Mouse (Mus musculus): ENCODE data around the gene Ocln.
A peak's percentile ranks its signal among the peaks of the same experiment; 100 is the strongest.

Ocln gene

GRCm38 (mm10) chr13:100552369-100553041, at the start of gene Ocln:
Gene Ocln (minus strand): TSS chr13:100552718.
- DNase-seq, result no peak

GRCm38 (mm10) chr13:100601034-100601433, 48.5 kb upstream of the Ocln start:
- no peak for DNase-seq

- no peak for DNase-seq
These were observed 47.8 kb upstream of the Ocln start for GRCm38 (mm10) chr13:100600317-100600716.

- DNase-seq, result no peak
These were observed 44.8 kb upstream of the Ocln start for GRCm38 (mm10) chr13:100597284-100597683.

- no peak for DNase-seq
These were observed 43.0 kb upstream of the Ocln start for GRCm38 (mm10) chr13:100595552-100595885.

GRCm38 (mm10) chr13:100594838-100595551, 42.5 kb upstream of the Ocln start:
- DNase-seq, result no peak

GRCm38 (mm10) chr13:100594041-100594792, 41.7 kb upstream of the Ocln start:
- DNase-seq, result peak; percentile 23 to 35

GRCm38 (mm10) chr13:100588646-100589045, 36.1 kb upstream of the Ocln start:
- no peak for DNase-seq

GRCm38 (mm10) chr13:100582144-100582543, 29.6 kb upstream of the Ocln start:
- no peak for DNase-seq

- no peak for DNase-seq
These were observed 29.2 kb upstream of the Ocln start for GRCm38 (mm10) chr13:100581701-100582100.

GRCm38 (mm10) chr13:100579951-100580350, 27.4 kb upstream of the Ocln start:
- no peak for DNase-seq

GRCm38 (mm10) chr13:100579220-100579619, 26.7 kb upstream of the Ocln start:
- DNase-seq, result no peak

GRCm38 (mm10) chr13:100575950-100576349, 23.4 kb upstream of the Ocln start:
- DNase-seq, result no peak

GRCm38 (mm10) chr13:100570713-100571112, 18.2 kb upstream of the Ocln start:
- no peak for DNase-seq

GRCm38 (mm10) chr13:100568359-100568758, 15.8 kb upstream of the Ocln start:
- no peak for DNase-seq

GRCm38 (mm10) chr13:100559449-100559848, 6.9 kb upstream of the Ocln start:
- DNase-seq, result no peak

- DNase-seq, result no peak
These were observed 4.5 kb upstream of the Ocln start for GRCm38 (mm10) chr13:100557011-100557410.

GRCm38 (mm10) chr13:100553042-100553437, 522 bp upstream of the Ocln start:
- no peak for DNase-seq

GRCm38 (mm10) chr13:100552009-100552368, 529 bp downstream of the Ocln start:
- DNase-seq, result no peak

GRCm38 (mm10) chr13:100551371-100552008, 1.0 kb downstream of the Ocln start:
- no peak for DNase-seq

GRCm38 (mm10) chr13:100547269-100547668, 5.2 kb downstream of the Ocln start:
- no peak for DNase-seq

GRCm38 (mm10) chr13:100545510-100545909, 7.0 kb downstream of the Ocln start:
- no peak for DNase-seq

GRCm38 (mm10) chr13:100544220-100544662, 8.3 kb downstream of the Ocln start:
- no peak for DNase-seq
